Mouse (Mus musculus) neural tube, embryonic 14.5 days (tissue): ENCODE measurements around the gene Olfr1270. TPM values are rescaled to one million over a fixed set of nuclear protein-coding genes. Genes with fewer than 3 reads are reported as not detected.

ENCODE experiments used
- polyA plus RNA-seq: library from polyadenylated mRNA; unstranded; fragments of >200 nt; fragmentation: Nextera tagmentation; extraction: Ambion mirVana; gene quantifications from 2 replicates; pipeline ENCODE4 v1.2.1, GENCODE M21; 2014

Olfr1270 gene
- polyA plus RNA-seq, 1 experiment from 2014 or later = not detected

Other genes starting within 250 kb of the Olfr1270 start
- not detected in 2 replicates for gene Olfr1258, start 225.8 kb downstream of the Olfr1270 start, polyA plus RNA-seq
- not detected in 2 replicates for gene Olfr1259, start 204.4 kb downstream of the Olfr1270 start, polyA plus RNA-seq
- 0.47 TPM in 1 of 2 replicates, not detected in the other for gene Olfr1260, start 178.8 kb downstream of the Olfr1270 start, polyA plus RNA-seq
- not detected in 2 replicates for gene Olfr1261, start 161.9 kb downstream of the Olfr1270 start, polyA plus RNA-seq
- gene Olfr1262, start 152.9 kb downstream of the Olfr1270 start, polyA plus RNA-seq = not detected in 2 replicates
- gene Olfr1263, start 141.0 kb downstream of the Olfr1270 start, polyA plus RNA-seq = not detected in 2 replicates
- not detected in 2 replicates for gene Olfr1264, start 127.5 kb downstream of the Olfr1270 start, polyA plus RNA-seq
- gene Olfr1265, start 117.8 kb downstream of the Olfr1270 start, polyA plus RNA-seq = not detected in 2 replicates
- not detected in 2 replicates for gene Olfr140, start 89.5 kb downstream of the Olfr1270 start, polyA plus RNA-seq
- not detected in 2 replicates for gene Olfr1269, start 31.7 kb downstream of the Olfr1270 start, polyA plus RNA-seq
- not detected in 2 replicates for gene Olfr32, start 10.8 kb downstream of the Olfr1270 start, polyA plus RNA-seq
- not detected in 2 replicates for gene Olfr1506, start 71.4 kb upstream of the Olfr1270 start, polyA plus RNA-seq
- not detected in 2 replicates for gene Olfr142, start 104.5 kb upstream of the Olfr1270 start, polyA plus RNA-seq
- not detected in 2 replicates for gene Olfr1271, start 117.9 kb upstream of the Olfr1270 start, polyA plus RNA-seq
- not detected in 2 replicates for gene Olfr1272, start 139.8 kb upstream of the Olfr1270 start, polyA plus RNA-seq
- gene Gm13769, start 169.1 kb upstream of the Olfr1270 start, polyA plus RNA-seq = not detected in 2 replicates
- not detected in 2 replicates for gene Olfr1274-ps, start 245.6 kb upstream of the Olfr1270 start, polyA plus RNA-seq